Mouse (Mus musculus): ENCODE data around the gene Rbfox1. TPM values are rescaled to one million over a fixed set of nuclear protein-coding genes. Genes with fewer than 3 reads are reported as not detected.

The Rbfox1 gene
- polyA plus RNA-seq, 1 experiment from 2014 or later, result 0.32 TPM

DNA sequence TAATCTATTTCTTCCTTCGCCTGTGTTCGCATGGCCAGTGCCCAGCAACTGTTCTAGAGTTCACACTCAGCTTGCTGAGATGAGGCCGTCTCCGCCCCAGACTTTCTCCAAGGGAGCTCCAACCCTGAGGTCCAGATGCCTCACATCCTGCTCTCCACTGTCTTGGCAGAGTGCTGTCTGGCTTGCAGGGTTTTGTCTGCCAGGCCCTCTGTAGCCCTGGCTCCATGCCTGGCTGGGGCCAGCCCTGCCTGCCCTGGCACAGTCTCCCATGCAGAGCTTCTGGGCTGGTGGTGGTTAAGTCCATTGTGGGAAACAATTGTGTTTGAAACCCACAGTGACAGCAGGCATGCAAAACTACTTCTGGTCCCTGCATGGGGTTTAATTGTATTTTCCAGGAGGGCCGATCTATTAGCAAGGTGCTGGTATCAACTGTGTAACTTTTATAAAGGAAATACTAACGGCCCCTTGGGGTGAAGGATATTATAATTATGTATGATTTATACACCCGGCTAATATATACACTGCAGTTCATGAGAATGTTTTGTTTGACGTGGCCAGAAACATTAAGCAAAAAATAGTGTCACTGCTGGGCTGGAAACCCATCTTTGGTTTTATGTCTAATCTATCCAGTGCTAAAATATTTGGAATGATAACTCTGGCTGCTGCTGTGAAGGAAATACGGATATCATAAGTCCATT is 831.2 kb downstream of the Rbfox1 start:
- no peak for ATAC-seq (ENCODE audit: insufficient read depth)
- WGBS (ENCODE audit: insufficient replicate concordance), result 59% methylated on average over 9 of the region's 9 CpGs
- no peak overlapping the region for H3K4me3 ChIP-seq (replicated peaks)
- H3K4me1 ChIP-seq (replicated peaks), result no peaks in the 10 kb centered on the region
- H3K9me3 ChIP-seq (replicated peaks), result no peaks in the 10 kb centered on the region
- no peak overlapping the region for H3K27ac ChIP-seq (replicated peaks)
- H3K4me2 ChIP-seq, result no peak overlapping the region
- H3K36me3 ChIP-seq (replicated peaks), result no peaks in the 10 kb centered on the region
- no peaks in the 10 kb centered on the region for H3K27me3 ChIP-seq
- no peak overlapping the region for H3K9ac ChIP-seq

DNA sequence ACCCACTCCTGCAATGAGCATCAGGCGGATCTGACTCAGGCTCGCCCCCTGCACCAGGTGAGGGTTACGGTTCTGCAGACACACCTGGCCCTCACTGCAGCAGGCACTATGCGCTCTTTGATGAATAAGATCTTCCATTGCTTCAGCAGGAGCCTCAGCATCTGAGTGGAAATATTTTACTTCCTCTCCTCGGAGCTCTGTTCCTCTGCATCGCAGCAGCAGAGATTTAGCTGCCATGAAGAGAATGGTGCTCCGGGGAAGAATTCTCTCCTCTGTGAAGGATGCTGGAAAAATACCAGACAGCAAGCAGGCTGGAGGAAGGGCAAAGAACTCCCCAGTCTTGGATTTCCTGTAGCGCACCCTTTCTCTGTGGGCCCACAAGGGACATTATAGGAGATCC is 833.9 kb downstream of the Rbfox1 start:
- no peaks in the 10 kb centered on the region for H3K9me3 ChIP-seq (replicated peaks)
- no peak for ATAC-seq (ENCODE audit: insufficient read depth)
- H3K9ac ChIP-seq, result no peak overlapping the region
- no peak overlapping the region for H3K27ac ChIP-seq (replicated peaks)
- no peaks in the 10 kb centered on the region for H3K27me3 ChIP-seq
- no peak overlapping the region for H3K4me2 ChIP-seq
- no peaks in the 10 kb centered on the region for H3K36me3 ChIP-seq (replicated peaks)
- 59% methylated on average over 8 of the region's 8 CpGs for WGBS (ENCODE audit: insufficient replicate concordance)
- H3K4me1 ChIP-seq (replicated peaks), result no peaks in the 10 kb centered on the region
- H3K4me3 ChIP-seq (replicated peaks), result no peak overlapping the region

DNA sequence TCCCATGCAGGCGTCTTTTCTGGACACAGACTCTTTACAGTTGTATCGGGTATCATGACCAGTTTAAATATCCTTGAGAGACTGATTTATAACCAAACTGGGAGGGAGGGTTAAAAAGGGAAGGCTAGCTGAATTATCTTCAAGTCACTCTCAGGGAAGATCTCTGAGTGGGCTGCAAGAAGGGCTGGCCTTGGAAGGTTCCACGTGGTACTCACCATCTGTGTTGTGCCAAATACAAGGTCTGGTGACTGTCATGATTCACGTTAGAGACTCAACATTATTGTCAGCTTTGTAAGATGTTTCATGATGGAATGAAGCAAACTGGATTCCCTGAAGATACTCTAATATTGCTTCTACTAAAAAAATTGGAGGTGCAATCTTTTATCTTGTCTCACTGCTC is 847.5 kb downstream of the Rbfox1 start:
- no peaks in the 10 kb centered on the region for H3K4me1 ChIP-seq (replicated peaks)
- no peak overlapping the region for H3K4me3 ChIP-seq (replicated peaks)
- WGBS (ENCODE audit: insufficient replicate concordance), result 55% methylated on average over 4 of the region's 4 CpGs
- H3K9ac ChIP-seq, result no peak overlapping the region
- no peaks in the 10 kb centered on the region for H3K27me3 ChIP-seq
- no peak overlapping the region for H3K4me2 ChIP-seq
- no peaks in the 10 kb centered on the region for H3K36me3 ChIP-seq (replicated peaks)
- no peaks in the 10 kb centered on the region for H3K9me3 ChIP-seq (replicated peaks)
- no peak for ATAC-seq (ENCODE audit: insufficient read depth)
- no peak overlapping the region for H3K27ac ChIP-seq (replicated peaks)

DNA sequence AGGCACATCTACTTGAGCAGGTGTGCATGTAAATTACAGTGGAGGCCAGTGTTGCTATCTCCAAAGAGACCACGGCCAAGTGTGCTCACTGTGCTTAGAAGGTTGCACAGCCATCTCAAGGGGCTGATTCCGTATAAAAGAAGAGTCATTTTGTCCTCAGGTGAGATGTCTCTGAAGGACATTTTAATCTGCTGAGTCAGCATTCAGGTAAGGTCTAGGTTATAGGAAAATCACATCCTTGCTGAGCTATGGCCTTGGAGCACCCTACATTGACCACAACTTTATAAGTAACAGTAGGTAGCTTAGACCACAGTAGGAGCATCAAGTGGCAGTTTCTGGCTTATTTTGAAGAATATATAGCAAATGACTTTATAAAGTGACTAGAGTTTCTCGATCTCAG is 848.3 kb downstream of the Rbfox1 start:
- H3K4me1 ChIP-seq (replicated peaks), result no peaks in the 10 kb centered on the region

GRCm38 (mm10) chr16:6736566-6736965 is 851.4 kb downstream of the Rbfox1 start:
- Histone ChIP-seq H3K27ac (replicated peaks) (no peak overlapping the region), H3K4me2 (no peak overlapping the region), H3K36me3 (replicated peaks) (no peaks in the 10 kb centered on the region), H3K27me3 (no peaks in the 10 kb centered on the region), H3K4me3 (replicated peaks) (no peak overlapping the region), H3K4me1 (replicated peaks) (no peaks in the 10 kb centered on the region), H3K9me3 (replicated peaks) (no peaks in the 10 kb centered on the region), H3K9ac (no peak overlapping the region)
- no peak for ATAC-seq (ENCODE audit: insufficient read depth)
- WGBS (ENCODE audit: insufficient replicate concordance), result 61% methylated on average over 2 of the region's 2 CpGs

More for the DNA sequence above, 848.3 kb downstream of the Rbfox1 start:
- H3K9me3 ChIP-seq (replicated peaks), result no peaks in the 10 kb centered on the region
- H3K36me3 ChIP-seq (replicated peaks), result no peaks in the 10 kb centered on the region
- no peak overlapping the region for H3K4me3 ChIP-seq (replicated peaks)
- H3K4me2 ChIP-seq, result no peak overlapping the region
- no peak overlapping the region for H3K9ac ChIP-seq
- WGBS (ENCODE audit: insufficient replicate concordance), result 58% methylated on average over 3 of the region's 3 CpGs
- no peaks in the 10 kb centered on the region for H3K27me3 ChIP-seq
- H3K27ac ChIP-seq (replicated peaks), result no peak overlapping the region
- ATAC-seq (ENCODE audit: insufficient read depth), result no peak

DNA sequence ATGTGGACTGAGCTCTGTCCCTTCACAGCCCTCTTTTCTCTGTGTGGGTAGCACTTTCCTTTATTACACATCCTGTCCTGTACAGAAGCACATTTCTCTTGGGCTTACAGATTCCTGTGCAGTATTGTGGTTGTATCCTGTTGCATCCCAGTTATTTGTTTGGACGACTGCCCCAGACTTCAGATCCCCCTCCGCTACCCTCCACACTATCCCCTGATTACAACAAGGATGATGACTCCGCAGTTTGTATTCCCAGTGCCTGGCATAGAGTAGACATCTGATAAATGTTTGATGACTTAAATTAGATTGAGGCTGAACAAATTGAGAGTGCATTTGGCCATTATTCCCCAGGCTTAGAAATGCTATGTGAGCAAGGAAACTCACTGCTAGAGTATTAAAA is 851.8 kb downstream of the Rbfox1 start:
- no peaks in the 10 kb centered on the region for H3K4me1 ChIP-seq (replicated peaks)
- no peak overlapping the region for H3K9ac ChIP-seq
- ATAC-seq (ENCODE audit: insufficient read depth), result no peak
- no peaks in the 10 kb centered on the region for H3K27me3 ChIP-seq
- H3K36me3 ChIP-seq (replicated peaks), result no peaks in the 10 kb centered on the region
- no peak overlapping the region for H3K27ac ChIP-seq (replicated peaks)
- 58% methylated on average over 3 of the region's 3 CpGs for WGBS (ENCODE audit: insufficient replicate concordance)
- no peaks in the 10 kb centered on the region for H3K9me3 ChIP-seq (replicated peaks)
- no peak overlapping the region for H3K4me2 ChIP-seq
- no peak overlapping the region for H3K4me3 ChIP-seq (replicated peaks)

DNA sequence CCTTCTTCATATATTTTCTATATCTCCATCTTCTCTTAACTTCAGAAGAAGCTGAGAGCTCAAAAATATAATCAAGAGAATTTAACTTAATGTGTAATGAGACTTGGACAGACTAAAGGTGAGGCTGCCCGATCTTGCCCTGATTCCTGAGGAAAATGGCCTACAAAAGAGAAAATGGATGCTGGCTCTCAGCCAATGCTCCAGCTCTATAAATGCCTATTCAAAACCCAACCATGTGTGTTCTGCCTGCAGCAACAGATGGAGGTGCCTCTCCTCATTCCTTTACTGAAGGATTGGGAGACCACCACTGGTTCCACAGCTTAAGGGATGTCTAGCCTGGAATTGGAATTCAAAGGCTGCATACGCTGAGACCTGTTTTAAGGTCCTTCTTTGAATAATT is 861.0 kb downstream of the Rbfox1 start:
- no peaks in the 10 kb centered on the region for H3K4me1 ChIP-seq (replicated peaks)
- no peaks in the 10 kb centered on the region for H3K36me3 ChIP-seq (replicated peaks)
- no peak for ATAC-seq (ENCODE audit: insufficient read depth)
- H3K9ac ChIP-seq, result no peak overlapping the region
- no peak overlapping the region for H3K4me3 ChIP-seq (replicated peaks)
- 60% methylated on average over 2 of the region's 2 CpGs for WGBS (ENCODE audit: insufficient replicate concordance)
- H3K9me3 ChIP-seq (replicated peaks), result no peaks in the 10 kb centered on the region
- no peak overlapping the region for H3K27ac ChIP-seq (replicated peaks)
- H3K27me3 ChIP-seq, result no peaks in the 10 kb centered on the region
- H3K4me2 ChIP-seq, result no peak overlapping the region

DNA sequence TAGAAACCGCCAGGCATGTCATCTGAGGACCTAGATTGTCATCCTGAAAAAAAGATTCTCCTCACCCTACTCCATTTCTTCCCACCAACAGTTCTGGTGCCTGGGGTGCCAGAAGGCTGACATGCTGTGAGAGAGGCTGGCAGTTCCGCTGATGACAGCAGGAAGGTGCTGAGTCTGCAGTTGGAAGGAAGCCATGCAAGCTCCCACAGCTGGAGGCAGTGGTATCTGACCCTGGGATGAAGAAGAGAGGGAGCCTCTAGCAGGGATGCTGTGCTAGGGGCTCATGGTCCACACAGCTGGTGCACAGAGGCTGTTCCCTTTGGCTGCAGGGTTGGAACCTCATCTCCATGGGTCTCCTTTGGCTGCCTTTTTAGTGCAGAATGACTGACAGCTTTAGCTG is 865.3 kb downstream of the Rbfox1 start:
- Histone ChIP-seq H3K27me3 (no peaks in the 10 kb centered on the region), H3K9me3 (replicated peaks) (no peaks in the 10 kb centered on the region), H3K4me3 (replicated peaks) (no peak overlapping the region), H3K36me3 (replicated peaks) (no peaks in the 10 kb centered on the region), H3K27ac (replicated peaks) (no peak overlapping the region), H3K9ac (no peak overlapping the region), H3K4me1 (replicated peaks) (no peaks in the 10 kb centered on the region), H3K4me2 (no peak overlapping the region)
- WGBS (ENCODE audit: insufficient replicate concordance), result 37% methylated on average over 2 of the region's 2 CpGs
- ATAC-seq (ENCODE audit: insufficient read depth), result no peak

DNA sequence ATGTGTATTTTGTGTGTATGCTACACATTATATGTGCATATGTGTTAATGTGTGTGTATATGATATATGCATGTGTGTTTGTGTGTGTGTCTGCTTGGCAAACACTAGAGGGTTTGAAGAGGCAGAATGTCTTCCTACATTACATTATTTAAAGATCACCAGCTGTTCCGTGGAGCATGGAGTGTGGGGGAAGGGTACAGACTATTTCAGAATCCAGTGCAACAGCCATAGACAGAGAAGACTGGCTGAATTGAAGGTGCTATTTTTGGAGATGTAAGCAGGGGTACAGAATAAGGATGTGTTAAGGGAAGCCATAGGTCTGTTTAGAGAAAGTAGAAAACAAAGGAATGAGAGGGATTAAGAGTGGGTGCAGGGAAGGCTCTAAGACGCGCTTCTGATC is 869.7 kb downstream of the Rbfox1 start:
- no peak for ATAC-seq (ENCODE audit: insufficient read depth)
- Histone ChIP-seq H3K9ac (no peak overlapping the region), H3K4me1 (replicated peaks) (no peaks in the 10 kb centered on the region)

DNA sequence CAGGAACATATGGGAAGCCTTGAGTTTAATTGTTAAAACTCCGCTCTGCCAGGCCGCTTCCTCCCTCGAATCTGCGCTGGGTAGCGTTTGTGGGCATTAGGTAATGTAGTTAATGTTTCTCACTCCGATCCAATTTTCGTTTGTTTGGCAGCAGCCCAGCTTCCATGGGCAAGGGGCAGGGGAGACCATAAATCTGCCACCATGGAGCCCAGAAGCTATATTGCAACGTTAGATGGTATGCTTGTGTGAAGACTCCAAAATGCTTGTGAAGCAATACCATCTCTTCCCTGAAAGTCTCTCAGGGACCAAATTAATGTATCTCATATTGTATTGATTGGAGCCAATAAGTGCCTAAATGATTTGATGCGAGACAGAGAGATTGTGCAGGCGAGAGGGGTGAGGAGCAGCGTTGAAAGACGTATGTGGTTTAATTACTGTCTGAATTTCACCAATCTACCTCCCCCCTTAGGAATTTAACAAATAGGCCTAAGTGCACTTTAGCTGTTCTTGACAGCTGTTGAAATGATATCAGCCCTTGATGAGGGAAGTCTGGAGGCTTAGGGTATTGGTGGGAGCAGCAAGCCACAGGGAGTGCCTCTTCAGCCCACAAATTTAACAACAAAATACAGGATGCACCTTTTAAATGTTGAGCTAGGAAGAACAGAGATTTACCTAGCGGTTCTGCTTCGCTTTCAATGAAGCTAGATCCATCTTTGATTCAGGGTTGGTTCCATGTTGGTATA is 884.5 kb downstream of the Rbfox1 start:
- H3K9me3 ChIP-seq (replicated peaks), result no peaks in the 10 kb centered on the region
- ATAC-seq (ENCODE audit: insufficient read depth), result no peak
- WGBS (ENCODE audit: insufficient replicate concordance), result 65% methylated on average over 14 of the region's 14 CpGs
- no peak overlapping the region for H3K9ac ChIP-seq
- H3K4me2 ChIP-seq, result no peak overlapping the region
- no peak overlapping the region for H3K4me3 ChIP-seq (replicated peaks)
- no peaks in the 10 kb centered on the region for H3K27me3 ChIP-seq
- H3K36me3 ChIP-seq (replicated peaks), result no peaks in the 10 kb centered on the region
- H3K4me1 ChIP-seq (replicated peaks), result no peaks in the 10 kb centered on the region
- H3K27ac ChIP-seq (replicated peaks), result no peak overlapping the region

More for the DNA sequence above, 869.7 kb downstream of the Rbfox1 start:
- H3K27me3 ChIP-seq, result no peaks in the 10 kb centered on the region
- no peak overlapping the region for H3K27ac ChIP-seq (replicated peaks)
- H3K36me3 ChIP-seq (replicated peaks), result no peaks in the 10 kb centered on the region
- no peaks in the 10 kb centered on the region for H3K9me3 ChIP-seq (replicated peaks)
- 56% methylated on average over 3 of the region's 3 CpGs for WGBS (ENCODE audit: insufficient replicate concordance)
- no peak overlapping the region for H3K4me2 ChIP-seq
- no peak overlapping the region for H3K4me3 ChIP-seq (replicated peaks)

DNA sequence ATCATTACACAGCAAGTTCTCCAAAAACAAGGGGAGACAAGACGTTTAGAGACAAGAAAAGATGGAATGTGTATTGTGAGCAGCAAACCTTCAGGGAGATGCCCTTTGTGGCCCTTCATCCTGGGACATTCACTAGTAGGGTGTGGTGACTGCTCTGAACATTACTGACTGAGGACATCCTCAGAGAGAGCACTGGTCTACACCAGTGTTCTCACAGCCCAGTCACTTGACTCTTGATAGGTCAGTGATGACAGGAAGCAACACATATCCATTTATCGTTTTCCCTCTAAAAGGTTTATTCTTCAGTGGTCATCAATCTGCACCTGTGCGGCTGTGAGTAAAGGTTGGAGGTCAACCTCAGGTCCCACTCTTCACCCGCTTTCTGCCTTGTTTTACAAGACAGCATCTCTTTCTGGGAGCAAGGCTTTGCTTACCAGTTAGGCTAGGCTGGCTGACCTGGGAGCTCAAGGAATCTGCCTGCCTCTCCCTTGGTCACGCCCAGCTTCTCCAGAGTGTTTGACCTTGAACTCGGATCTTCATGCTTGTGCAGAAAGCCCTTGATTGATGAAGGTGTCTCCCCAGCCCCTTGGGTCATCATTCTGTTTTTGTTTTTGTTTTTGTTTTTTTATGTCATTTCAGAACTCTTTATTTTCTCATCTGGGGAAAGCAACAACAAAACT is 892.5 kb downstream of the Rbfox1 start:
- no peaks in the 10 kb centered on the region for H3K9me3 ChIP-seq (replicated peaks)
- H3K27ac ChIP-seq (replicated peaks), result no peak overlapping the region
- no peak for ATAC-seq (ENCODE audit: insufficient read depth)
- H3K4me3 ChIP-seq (replicated peaks), result no peak overlapping the region
- no peak overlapping the region for H3K9ac ChIP-seq
- 62% methylated on average over 6 of the region's 6 CpGs for WGBS (ENCODE audit: insufficient replicate concordance)
- H3K36me3 ChIP-seq (replicated peaks), result no peaks in the 10 kb centered on the region
- no peak overlapping the region for H3K4me2 ChIP-seq
- no peaks in the 10 kb centered on the region for H3K27me3 ChIP-seq
- no peaks in the 10 kb centered on the region for H3K4me1 ChIP-seq (replicated peaks)

Measured in liver, embryonic 15.5 days (tissue).